Mouse (Mus musculus) neural tube, embryonic 13.5 days (tissue): ENCODE results near the gene Fam219b. TPM values are rescaled to one million over a fixed set of nuclear protein-coding genes. Genes with fewer than 3 reads are reported as not detected.
A peak's percentile ranks its signal among the peaks of the same experiment; 100 is the strongest.

ENCODE experiments used
- ATAC-seq: fragments of 200-750 bp; cut with Nextera tagmentation; 2 replicates; pipeline ENCODE4 v1.8.0; 2017; ENCODE audit warnings: low read depth, mild to moderate bottlenecking, moderate TSS enrichment, moderate library complexity
- H3K27ac ChIP-seq: fragments of 300-500 bp; sonication (generic); replicated peaks from 2 replicates; pipeline ENCODE4 v1.5.1; 2015; ENCODE audit warnings: moderate library complexity, mild to moderate bottlenecking, inconsistent platforms
- H3K27me3 ChIP-seq: fragments of 300-500 bp; sonication (generic); 2 replicates; pipeline ENCODE4 v1.6.1; 2015; ENCODE audit warnings: mild to moderate bottlenecking, inconsistent platforms
- H3K36me3 ChIP-seq: fragments of 300-500 bp; sonication (generic); 2 replicates; pipeline ENCODE4 v1.6.1; 2015; ENCODE audit warnings: mild to moderate bottlenecking, inconsistent platforms
- H3K4me1 ChIP-seq: fragments of 300-500 bp; sonication (generic); replicated peaks from 2 replicates; pipeline ENCODE4 v1.6.1; 2015; ENCODE audit warnings: inconsistent platforms
- H3K4me2 ChIP-seq: fragments of 300-500 bp; sonication (generic); 2 replicates; pipeline ENCODE4 v1.6.1; 2015; ENCODE audit warnings: inconsistent platforms, mild to moderate bottlenecking, moderate library complexity
- H3K4me3 ChIP-seq: fragments of 300-500 bp; sonication (generic); 2 replicates; pipeline ENCODE4 v1.5.1; 2015; ENCODE audit warnings: mild to moderate bottlenecking, inconsistent platforms
- H3K9ac ChIP-seq: fragments of 300-500 bp; sonication (generic); 2 replicates; pipeline ENCODE4 v1.6.1; 2015; ENCODE audit warnings: moderate library complexity, mild to moderate bottlenecking, inconsistent platforms
- H3K9me3 ChIP-seq: fragments of 300-500 bp; sonication (generic); 2 replicates; pipeline ENCODE4 v1.6.1; 2016; ENCODE audit warnings: inconsistent platforms
- WGBS: fragments of 180-500 bp; shearing (Covaris S2); methylation state at CpG from one replicate; pipeline ENCODE4 v1.1.7; 2015; 5-methylcytosine and 5-hydroxymethylcytosine counted together
- polyA plus RNA-seq: library from polyadenylated mRNA; unstranded; fragments of >200 nt; fragmentation: Nextera tagmentation; extraction: Ambion mirVana; gene quantifications from 2 replicates; pipeline ENCODE4 v1.2.1, GENCODE M21; 2015

The Fam219b gene
- polyA plus RNA-seq, 1 experiment from 2014 or later: 20.2 TPM

GRCm38 (mm10) chr9:57557215-57557614 is 19.9 kb downstream of the Fam219b start:
- no peak overlapping the region for H3K4me2 ChIP-seq
- no peaks in the 10 kb centered on the region for H3K36me3 ChIP-seq
- no peak overlapping the region for H3K4me3 ChIP-seq
- peaks cover 33% of the 10 kb centered on the region for H3K4me1 ChIP-seq
- no peaks in the 10 kb centered on the region for H3K9me3 ChIP-seq
- ATAC-seq: no peak
- 0 out of 2 replicates have a peak, but pooled peaks cover 3% of the 10 kb centered on the region for H3K27me3 ChIP-seq
- 84% methylated on average over 3 of the region's 3 CpGs for WGBS
- no peak overlapping the region for H3K27ac ChIP-seq
- H3K9ac ChIP-seq: no peak overlapping the region

DNA sequence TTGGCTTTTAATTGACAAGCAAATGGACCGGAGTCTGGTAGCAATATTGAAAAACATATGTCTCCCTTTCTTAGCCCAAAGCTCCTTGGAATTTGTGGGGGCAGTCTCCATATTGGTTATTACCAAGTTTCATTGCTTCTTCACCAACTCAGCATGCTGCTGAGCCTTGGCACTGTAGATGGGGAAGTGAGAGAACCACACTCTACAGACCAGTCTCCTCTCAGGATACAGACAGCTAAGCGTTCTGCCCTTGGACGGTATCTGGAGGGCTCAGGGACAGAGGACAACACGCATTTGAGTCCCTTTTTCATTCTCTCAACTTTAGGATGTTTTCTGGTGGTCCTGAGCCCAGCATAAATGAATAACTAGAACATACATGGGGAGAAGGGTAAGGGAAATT is 21.3 kb downstream of the Fam219b start:
- WGBS: 88% methylated on average over 4 of the region's 4 CpGs
- Histone ChIP-seq H3K4me3 (no peak overlapping the region), H3K36me3 (no peaks in the 10 kb centered on the region), H3K4me2 (no peak overlapping the region), H3K9ac (no peak overlapping the region), H3K27me3 (0 out of 2 replicates have a peak, but pooled peaks cover 3% of the 10 kb centered on the region), H3K4me1 (peaks cover 36% of the 10 kb centered on the region), H3K9me3 (no peaks in the 10 kb centered on the region), H3K27ac (no peak overlapping the region)
- ATAC-seq: no peak

GRCm38 (mm10) chr9:57559568-57559967 is 22.2 kb downstream of the Fam219b start:
- Histone ChIP-seq H3K9ac (no peak overlapping the region), H3K4me2 (no peak overlapping the region), H3K36me3 (no peaks in the 10 kb centered on the region), H3K27ac (no peak overlapping the region), H3K4me3 (no peak overlapping the region), H3K27me3 (0 out of 2 replicates have a peak, but pooled peaks cover 3% of the 10 kb centered on the region), H3K4me1 (peaks cover 37% of the 10 kb centered on the region), H3K9me3 (no peaks in the 10 kb centered on the region)
- ATAC-seq: no peak
- 77% methylated on average over 2 of the region's 2 CpGs for WGBS

- ATAC-seq: peak; percentile 33; the same call in 1 of the 2 replicates
- Histone ChIP-seq H3K27ac (peak overlapping the region; percentile 88), H3K4me2 (peak overlapping the region; percentile 81), H3K9ac (peak overlapping the region; percentile 71), H3K9me3 (no peaks in the 10 kb centered on the region), H3K4me3 (peak overlapping the region; percentile 56), H3K4me1 (peaks cover 38% of the 10 kb centered on the region), H3K27me3 (0 out of 2 replicates have a peak, but pooled peaks cover 3% of the 10 kb centered on the region), H3K36me3 (no peaks in the 10 kb centered on the region)
- 28% methylated on average over 7 of the region's 7 CpGs for WGBS
These were observed 22.9 kb downstream of the Fam219b start for GRCm38 (mm10) chr9:57560263-57560662.

GRCm38 (mm10) chr9:57560861-57561710 is 23.8 kb downstream of the Fam219b start, which contains the start of gene Scamp2:
Scamp2 (plus strand) TSS chr9:57560943.
- WGBS: 1% methylated on average over 37 of the region's 37 CpGs
- H3K36me3 ChIP-seq: no peaks in the 10 kb centered on the region
- peak within 1 kb of the TSS; percentile 71 for H3K9ac ChIP-seq
- peak within 1 kb of the TSS; percentile 56 for H3K4me3 ChIP-seq
- H3K4me2 ChIP-seq: peak within 1 kb of the TSS; percentile 81
- H3K27me3 ChIP-seq: 0 out of 2 replicates have a peak, but pooled peaks cover 3% of the 10 kb centered on the region
- ATAC-seq: peak; percentile 99
- H3K4me1 ChIP-seq: peaks cover 47% of the 10 kb centered on the region
- H3K9me3 ChIP-seq: no peaks in the 10 kb centered on the region
- H3K27ac ChIP-seq: peak within 1 kb of the TSS; percentile 88

- Histone ChIP-seq H3K4me3 (peak overlapping the region; percentile 56), H3K9ac (peak overlapping the region; percentile 71), H3K4me2 (peak overlapping the region; percentile 81), H3K9me3 (no peaks in the 10 kb centered on the region), H3K36me3 (no peaks in the 10 kb centered on the region), H3K4me1 (peaks cover 53% of the 10 kb centered on the region), H3K27ac (no peak overlapping the region), H3K27me3 (0 out of 2 replicates have a peak, but pooled peaks cover 3% of the 10 kb centered on the region)
- WGBS: 76% methylated on average over 13 of the region's 13 CpGs
- ATAC-seq: no peak
These were observed 24.4 kb downstream of the Fam219b start for GRCm38 (mm10) chr9:57561711-57562099.

GRCm38 (mm10) chr9:57562896-57563372 is 25.6 kb downstream of the Fam219b start:
- H3K4me1 ChIP-seq: peaks cover 55% of the 10 kb centered on the region
- no peak overlapping the region for H3K4me3 ChIP-seq
- H3K36me3 ChIP-seq: peaks cover 6% of the 10 kb centered on the region; the same call in 1 of the 2 replicates
- no peak overlapping the region for H3K4me2 ChIP-seq
- H3K27ac ChIP-seq: no peak overlapping the region
- peak overlapping the region; percentile 27; the same call in 1 of the 2 replicates for H3K9ac ChIP-seq
- H3K27me3 ChIP-seq: 0 out of 2 replicates have a peak, but pooled peaks cover 3% of the 10 kb centered on the region
- 87% methylated on average over 4 of the region's 4 CpGs for WGBS
- no peaks in the 10 kb centered on the region for H3K9me3 ChIP-seq
- no peak for ATAC-seq

GRCm38 (mm10) chr9:57564609-57565008 is 27.3 kb downstream of the Fam219b start:
- Histone ChIP-seq H3K4me1 (peaks cover 55% of the 10 kb centered on the region), H3K9ac (no peak overlapping the region), H3K9me3 (no peaks in the 10 kb centered on the region), H3K27me3 (no peaks in the 10 kb centered on the region), H3K27ac (no peak overlapping the region), H3K4me2 (no peak overlapping the region), H3K4me3 (no peak overlapping the region), H3K36me3 (peaks cover 23% of the 10 kb centered on the region)
- ATAC-seq: no peak
- WGBS: 87% methylated on average over 6 of the region's 6 CpGs

DNA sequence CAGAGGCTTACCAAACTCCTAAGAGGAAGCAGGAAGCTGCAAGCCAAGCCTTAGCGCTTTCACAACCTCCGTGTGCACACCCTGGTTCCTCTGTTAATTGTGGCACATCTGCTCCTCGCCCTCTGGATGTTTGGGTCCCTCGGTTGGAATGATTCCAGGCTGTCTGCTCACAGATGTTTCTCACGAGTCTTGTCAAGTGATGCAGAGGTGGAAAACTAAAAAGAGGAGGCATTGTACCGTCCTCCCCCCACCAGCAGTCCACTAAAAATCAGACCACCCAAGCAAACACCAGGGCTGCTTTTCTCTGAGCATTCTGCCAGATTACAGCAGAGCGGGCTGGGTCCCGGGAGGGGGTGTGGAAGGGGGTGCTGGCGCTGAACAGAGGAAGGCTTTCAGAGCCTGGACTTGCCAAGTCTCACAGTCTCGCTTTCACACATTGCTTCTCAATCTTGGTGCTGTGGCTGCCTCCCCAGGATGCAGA is 28.5 kb downstream of the Fam219b start:
- Histone ChIP-seq H3K36me3 (peaks cover 33% of the 10 kb centered on the region), H3K4me3 (no peak overlapping the region), H3K27me3 (no peaks in the 10 kb centered on the region), H3K4me2 (peak overlapping the region; percentile 11; the same call in 1 of the 2 replicates), H3K9ac (peak overlapping the region; percentile 17; the same call in 1 of the 2 replicates), H3K27ac (peak overlapping the region; percentile 65), H3K9me3 (no peaks in the 10 kb centered on the region), H3K4me1 (peaks cover 51% of the 10 kb centered on the region)
- no peak for ATAC-seq
- WGBS: 51% methylated on average over 10 of the region's 10 CpGs

DNA sequence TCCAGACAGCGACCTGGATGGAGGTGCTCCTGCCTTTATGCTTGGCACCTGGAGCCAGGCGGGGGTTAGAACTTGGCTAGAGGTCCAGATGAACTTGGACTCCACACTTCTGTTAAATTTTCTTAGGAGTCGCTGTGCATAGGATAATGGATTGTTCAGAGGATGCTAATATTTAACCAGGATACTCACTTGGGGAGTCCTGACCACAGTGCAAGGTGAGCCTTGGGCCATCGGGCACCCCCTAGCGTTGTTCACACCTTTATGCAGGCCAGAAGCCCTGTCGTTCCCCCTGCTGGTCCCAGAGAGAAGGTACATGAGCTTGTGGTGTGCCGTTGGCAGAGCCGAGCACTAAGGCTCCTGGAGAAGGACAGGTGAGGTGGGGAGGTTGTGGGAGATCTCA is 29.5 kb downstream of the Fam219b start:
- no peak overlapping the region for H3K9ac ChIP-seq
- WGBS: 62% methylated on average over 8 of the region's 8 CpGs
- H3K4me1 ChIP-seq: peaks cover 44% of the 10 kb centered on the region
- no peak for ATAC-seq
- no peaks in the 10 kb centered on the region for H3K9me3 ChIP-seq
- H3K4me3 ChIP-seq: no peak overlapping the region
- H3K4me2 ChIP-seq: no peak overlapping the region
- H3K27ac ChIP-seq: no peak overlapping the region; the same call in 1 of the 2 replicates
- peaks cover 42% of the 10 kb centered on the region for H3K36me3 ChIP-seq
- H3K27me3 ChIP-seq: no peaks in the 10 kb centered on the region

GRCm38 (mm10) chr9:57568500-57568899 is 31.2 kb downstream of the Fam219b start:
- Histone ChIP-seq H3K9ac (no peak overlapping the region), H3K36me3 (peaks cover 49% of the 10 kb centered on the region), H3K27ac (no peak overlapping the region), H3K9me3 (no peaks in the 10 kb centered on the region), H3K4me1 (peaks cover 29% of the 10 kb centered on the region), H3K4me2 (no peak overlapping the region), H3K4me3 (no peak overlapping the region), H3K27me3 (no peaks in the 10 kb centered on the region)
- ATAC-seq: no peak
- 93% methylated on average over 6 of the region's 6 CpGs for WGBS

DNA sequence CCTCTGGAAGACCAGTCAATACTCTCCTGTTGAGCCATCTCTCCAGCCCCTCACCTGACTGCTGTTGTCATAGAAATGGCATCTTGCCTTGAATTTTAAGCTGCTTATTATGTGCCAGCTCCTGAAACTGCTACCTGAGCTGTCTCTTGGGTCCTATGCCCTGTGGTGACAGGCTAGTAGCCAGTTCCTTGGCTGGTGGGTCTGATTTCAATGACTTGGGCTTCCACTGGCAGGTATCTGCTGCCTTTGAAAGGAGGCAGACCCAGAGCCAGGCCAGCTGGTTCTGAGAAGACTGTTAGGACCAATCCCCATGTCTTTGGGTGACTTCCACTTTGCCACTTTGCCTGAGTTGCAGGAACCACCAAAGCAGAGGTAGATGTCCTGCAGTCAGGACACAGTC is 37.1 kb downstream of the Fam219b start:
- no peak overlapping the region for H3K27ac ChIP-seq
- H3K36me3 ChIP-seq: peaks cover 58% of the 10 kb centered on the region
- no peaks in the 10 kb centered on the region for H3K4me1 ChIP-seq
- no peak overlapping the region for H3K4me3 ChIP-seq
- no peak overlapping the region for H3K9ac ChIP-seq
- H3K4me2 ChIP-seq: no peak overlapping the region
- no peaks in the 10 kb centered on the region for H3K27me3 ChIP-seq
- no peaks in the 10 kb centered on the region for H3K9me3 ChIP-seq
- no peak for ATAC-seq
